Mouse (Mus musculus) C2C12 (cell line): ENCODE results near the gene Zfp948.

Experiments
- CTCF ChIP-seq: IDR thresholded peaks from one replicate; pipeline ENCODE4 v1.5.1; 2011; ENCODE audit not compliant: control insufficient read depth, insufficient read depth, insufficient read length
- MYOG ChIP-seq: IDR thresholded peaks from one replicate; pipeline ENCODE4 v1.6.1; 2011; ENCODE audit not compliant: control insufficient read depth, insufficient read length; ENCODE audit errors: extremely low read depth

- no peak for TF ChIP-seq MYOG
- no peak for TF ChIP-seq CTCF
Measured at GRCm38 (mm10) chr17:21517130-21517671, 49.6 kb upstream of the Zfp948 start.
